Mouse (Mus musculus) myocyte (in vitro differentiated cells): ENCODE measurements around the gene Focad.

ENCODE experiments used
- CEBPB ChIP-seq: IDR thresholded peaks from 2 replicates; pipeline ENCODE4 v1.6.1; 2011; ENCODE audit warnings: mild to moderate bottlenecking, moderate library complexity; ENCODE audit not compliant: poor library complexity, insufficient read depth, severe bottlenecking
- E2F4 ChIP-seq: IDR thresholded peaks from one replicate; pipeline ENCODE4 v1.6.1; 2011; ENCODE audit warnings: mild to moderate bottlenecking, control low read depth, moderate library complexity; ENCODE audit not compliant: insufficient read depth
- MAX ChIP-seq: IDR thresholded peaks from one replicate; pipeline ENCODE4 v1.6.1; 2011; ENCODE audit warnings: low read depth, mild to moderate bottlenecking, control low read depth
- MYOD1 ChIP-seq, 3 experiments: IDR thresholded peaks; one replicate each; pipeline ENCODE4 v1.6.1; 2011; ENCODE audit warnings: control low read depth in 2 of 3, low read depth in 2 of 3, mild to moderate bottlenecking in 2 of 3, moderate library complexity in 1 of 3; ENCODE audit not compliant: insufficient read length in 2 of 3, control insufficient read depth in 1 of 3
- MYOG ChIP-seq, 3 experiments: IDR thresholded peaks; one replicate each; pipeline ENCODE4 v1.6.1; 2011; ENCODE audit warnings: control low read depth in 2 of 3, low read depth in 2 of 3, mild to moderate bottlenecking in 2 of 3; ENCODE audit not compliant: insufficient read length in 2 of 3, control insufficient read depth in 1 of 3, insufficient read depth in 1 of 3
- POLR2A ChIP-seq: IDR thresholded peaks from one replicate; pipeline ENCODE4 v1.6.1; 2011; ENCODE audit warnings: low read depth, mild to moderate bottlenecking, control low read depth, moderate library complexity; ENCODE audit not compliant: insufficient read length
- POLR2AphosphoS2 ChIP-seq: IDR thresholded peaks from one replicate; pipeline ENCODE4 v1.6.1; 2011; ENCODE audit warnings: low read depth, control low read depth; ENCODE audit not compliant: insufficient read length
- REST ChIP-seq: IDR thresholded peaks from one replicate; pipeline ENCODE4 v1.6.1; 2011; ENCODE audit warnings: mild to moderate bottlenecking, control low read depth, moderate library complexity; ENCODE audit not compliant: insufficient read depth, insufficient read length
- TCF12 ChIP-seq: IDR thresholded peaks from one replicate; pipeline ENCODE4 v1.6.1; 2011; ENCODE audit warnings: mild to moderate bottlenecking, control low read depth; ENCODE audit not compliant: poor library complexity, insufficient read depth, severe bottlenecking
- TCF3 ChIP-seq: IDR thresholded peaks from one replicate; pipeline ENCODE4 v1.6.1; 2011; ENCODE audit warnings: low read depth, control low read depth; ENCODE audit not compliant: insufficient read length
- USF1 ChIP-seq: IDR thresholded peaks from one replicate; pipeline ENCODE4 v1.6.1; 2011; ENCODE audit warnings: low read depth, mild to moderate bottlenecking, control low read depth, moderate library complexity

DNA sequence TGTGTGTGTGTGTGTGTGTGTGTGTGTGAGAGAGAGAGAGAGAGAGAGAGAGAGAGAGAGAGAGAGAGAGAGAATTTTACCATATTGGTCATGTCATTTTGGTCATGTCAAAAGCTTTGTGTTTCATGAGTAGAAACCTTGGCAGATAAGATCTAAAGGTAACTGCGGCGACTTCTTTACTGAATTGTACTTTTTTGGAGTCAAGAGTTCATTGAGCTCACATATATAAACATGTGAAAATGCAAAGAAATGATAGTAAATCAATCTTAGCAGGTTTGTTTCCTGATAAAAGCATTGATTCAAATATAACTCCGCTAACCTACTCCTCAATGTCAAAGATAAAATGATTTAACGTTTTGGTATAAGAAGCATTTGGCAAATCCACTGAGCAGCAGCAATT is 49.3 kb upstream of the Focad start:
- TF ChIP-seq POLR2A = no peak
- TF ChIP-seq TCF3 = no peak
- no peak for TF ChIP-seq USF1
- no peak for TF ChIP-seq MAX
- no peak for TF ChIP-seq POLR2AphosphoS2
- TF ChIP-seq MYOG (IDR thresholded peaks at IDR 0.05; ENCODE audit: control insufficient read depth in 1 of 3, insufficient read depth in 1 of 3, insufficient read length in 2 of 3, low read depth in 2 of 3) = no peak
- no peak for TF ChIP-seq REST
- TF ChIP-seq CEBPB = no peak
- TF ChIP-seq TCF12 = no peak
- TF ChIP-seq MYOD1 (IDR thresholded peaks at IDR 0.05; ENCODE audit: control insufficient read depth in 1 of 3, insufficient read length in 2 of 3, low read depth in 2 of 3) = no peak
- no peak for TF ChIP-seq E2F4
